Mouse (Mus musculus) kidney, postnatal 0 days (tissue): ENCODE data around the gene Lpcat3. TPM values are rescaled to one million over a fixed set of nuclear protein-coding genes. Genes with fewer than 3 reads are reported as not detected.
"Not testable (repeated sequence)": the region's sequence is repeated elsewhere in the genome, so short reads cannot be mapped to it uniquely, and the experiment has no call there.

Experiments
- ATAC-seq: fragments of 200-750 bp; cut with Nextera tagmentation; replicated peaks from 2 replicates; pipeline ENCODE4 v1.8.0; 2017; ENCODE audit warnings: low read depth, moderate number of reproducible peaks, moderate TSS enrichment, moderate library complexity; ENCODE audit not compliant: low FRiP score
- DNase-seq: peaks from one replicate; pipeline ENCODE4 v3.0.0-alpha.2; 2016; ENCODE audit warnings: low spot score
- H3K27ac ChIP-seq: fragments of 300-500 bp; sonication (generic); 2 replicates; pipeline ENCODE4 v1.5.1; 2014; ENCODE audit warnings: mild to moderate bottlenecking
- H3K27me3 ChIP-seq: fragments of 300-500 bp; sonication (generic); 2 replicates; pipeline ENCODE4 v1.6.1; 2014; ENCODE audit warnings: low read length, mixed read lengths; ENCODE audit not compliant: insufficient read depth
- H3K36me3 ChIP-seq: fragments of 300-500 bp; sonication (generic); 2 replicates; pipeline ENCODE4 v1.6.1; 2014; ENCODE audit warnings: low read length, mixed read lengths; ENCODE audit not compliant: insufficient read depth
- H3K4me1 ChIP-seq: fragments of 300-500 bp; sonication (generic); replicated peaks from 2 replicates; pipeline ENCODE4 v1.6.1; 2014; ENCODE audit warnings: antibody characterized with exemption, low read length, mixed read lengths; ENCODE audit not compliant: insufficient read depth
- H3K4me2 ChIP-seq: fragments of 300-500 bp; sonication (generic); 2 replicates; pipeline ENCODE4 v1.6.1; 2014; ENCODE audit warnings: mild to moderate bottlenecking, low read length, moderate library complexity, mixed read lengths
- H3K4me3 ChIP-seq: fragments of 300-500 bp; sonication (generic); replicated peaks from 2 replicates; pipeline ENCODE4 v1.5.1; 2014; ENCODE audit warnings: low read depth, low read length
- H3K9ac ChIP-seq: fragments of 300-500 bp; sonication (generic); 2 replicates; pipeline ENCODE4 v1.6.1; 2014; ENCODE audit warnings: low read depth, low read length
- H3K9me3 ChIP-seq: fragments of 300-500 bp; sonication (generic); replicated peaks from 2 replicates; pipeline ENCODE4 v1.6.1; 2016; ENCODE audit warnings: low read length, inconsistent platforms, mixed read lengths
- CTCF ChIP-seq: IDR thresholded peaks from 2 replicates; pipeline ENCODE4 v1.5.1; 2016; ENCODE audit warnings: antibody characterized with exemption, low read depth, mild to moderate bottlenecking, moderate library complexity
- WGBS: fragments of 180-500 bp; shearing (Covaris S2); extraction: QIAGEN DNeasy Blood & Tissue Kit; methylation state at CpG from one replicate; pipeline ENCODE4 v1.1.7; 2014; 5-methylcytosine and 5-hydroxymethylcytosine counted together
- polyA plus RNA-seq: library from polyadenylated mRNA; unstranded; fragments of >200 nt; fragmentation: Nextera tagmentation; extraction: Ambion mirVana; gene quantifications from 2 replicates; pipeline ENCODE4 v1.2.1, GENCODE M21; 2015

Lpcat3 gene
- polyA plus RNA-seq, result 90.6 and 93.4 TPM in 2 replicates

GRCm38 (mm10) chr6:124662477-124663423 lies at the start of gene Lpcat3:
Gene Lpcat3, plus strand, starts transcription at chr6:124663027.
- WGBS, result 1% methylated on average over 60 of the region's 87 CpGs

GRCm38 (mm10) chr6:124625612-124626011 lies 37.2 kb upstream of the Lpcat3 start:
- ATAC-seq (no peak), DNase-seq (no peak)
- Histone ChIP-seq H3K27ac (no peak overlapping the region), H3K27me3 (no peaks in the 10 kb centered on the region), H3K4me2 (no peak overlapping the region), H3K9ac (no peak overlapping the region), H3K36me3 (no peaks in the 10 kb centered on the region), H3K4me1 (no peaks in the 10 kb centered on the region), H3K4me3 (no peak overlapping the region), H3K9me3 (no peaks in the 10 kb centered on the region)
- no peak for TF ChIP-seq CTCF
- 86% methylated on average over 13 of the region's 13 CpGs for WGBS

More at GRCm38 (mm10) chr6:124662477-124663423, at the start of gene Lpcat3:
- Histone ChIP-seq H3K9ac (peak within 1 kb of the TSS; percentile 59), H3K27ac (peak within 1 kb of the TSS; percentile 77), H3K9me3 (no peaks in the 10 kb centered on the region), H3K4me1 (0 out of 2 replicates have a peak, but pooled peaks cover 4% of the 10 kb centered on the region), H3K4me2 (peak within 1 kb of the TSS; percentile 69), H3K4me3 (peak within 1 kb of the TSS; percentile 69), H3K36me3 (no peaks in the 10 kb centered on the region), H3K27me3 (no peaks in the 10 kb centered on the region)
- ATAC-seq (peak; percentile 98), DNase-seq (peak; percentile 98)
- peak; percentile 73 for TF ChIP-seq CTCF

GRCm38 (mm10) chr6:124626184-124626583 lies 36.6 kb upstream of the Lpcat3 start:
- not testable (repeated sequence) for H3K27ac ChIP-seq, H3K9me3 ChIP-seq, H3K4me2 ChIP-seq, H3K4me3 ChIP-seq, H3K4me1 ChIP-seq, DNase-seq, H3K9ac ChIP-seq, ATAC-seq, H3K27me3 ChIP-seq, H3K36me3 ChIP-seq
- WGBS, result 28% methylated on average over 1 of the region's 1 CpGs

- Histone ChIP-seq H3K4me2 (no peak overlapping the region), H3K9ac (no peak overlapping the region), H3K4me1 (no peaks in the 10 kb centered on the region), H3K36me3 (no peaks in the 10 kb centered on the region), H3K27me3 (no peaks in the 10 kb centered on the region), H3K9me3 (no peaks in the 10 kb centered on the region), H3K4me3 (no peak overlapping the region), H3K27ac (no peak overlapping the region)
- DNase-seq, result no peak
- TF ChIP-seq CTCF, result no peak
- 75% methylated on average over 4 of the region's 4 CpGs for WGBS
- ATAC-seq, result no peak
Observed at GRCm38 (mm10) chr6:124630763-124631162, 32.1 kb upstream of the Lpcat3 start.

GRCm38 (mm10) chr6:124635985-124636384 lies 26.8 kb upstream of the Lpcat3 start, which contains the start of gene C1s2:
Gene C1s2, minus strand, starts transcription at chr6:124636085.
- not testable (repeated sequence) for DNase-seq, H3K4me2 ChIP-seq, H3K36me3 ChIP-seq, H3K9ac ChIP-seq, H3K27ac ChIP-seq, H3K4me1 ChIP-seq, ATAC-seq, H3K9me3 ChIP-seq, H3K27me3 ChIP-seq, H3K4me3 ChIP-seq
- 79% methylated on average over 2 of the region's 2 CpGs for WGBS

GRCm38 (mm10) chr6:124636858-124637460 lies 25.9 kb upstream of the Lpcat3 start:
- WGBS, result 33% methylated on average over 6 of the region's 6 CpGs
- peak; percentile 38; the same call in 1 of the 2 replicates for TF ChIP-seq CTCF

More at GRCm38 (mm10) chr6:124636858-124637460, 25.9 kb upstream of the Lpcat3 start:
- H3K4me1 ChIP-seq, H3K4me3 ChIP-seq, H3K4me2 ChIP-seq, H3K9ac ChIP-seq, H3K27ac ChIP-seq, H3K27me3 ChIP-seq, H3K9me3 ChIP-seq, H3K36me3 ChIP-seq: not testable (repeated sequence)
- ATAC-seq (peak; percentile 67), DNase-seq (peak; percentile 14)
